Mouse (Mus musculus) stomach, embryonic 14.5 days (tissue): ENCODE data around the gene Hsd17b13. TPM values are rescaled to one million over a fixed set of nuclear protein-coding genes. Genes with fewer than 3 reads are reported as not detected.
A peak's percentile ranks its signal among the peaks of the same experiment; 100 is the strongest.

Experiments
- ATAC-seq: fragments of 200-750 bp; cut with Nextera tagmentation; 2 replicates; pipeline ENCODE4 v1.8.0; 2017; ENCODE audit warnings: low read depth, moderate TSS enrichment; ENCODE audit not compliant: insufficient number of reproducible peaks, insufficient read depth, low FRiP score
- H3K27ac ChIP-seq: fragments of 300-500 bp; sonication (generic); 2 replicates; pipeline ENCODE4 v1.5.1; 2014; ENCODE audit warnings: mild to moderate bottlenecking, low read length, moderate library complexity, mixed read lengths
- H3K27me3 ChIP-seq: fragments of 300-500 bp; sonication (generic); 2 replicates; pipeline ENCODE4 v1.6.1; 2014; ENCODE audit warnings: low read length, control low read depth, mixed read lengths; ENCODE audit not compliant: control insufficient read depth, insufficient read depth
- H3K36me3 ChIP-seq: fragments of 300-500 bp; sonication (generic); 2 replicates; pipeline ENCODE4 v1.6.1; 2014; ENCODE audit warnings: mild to moderate bottlenecking, control low read depth, low read length, moderate library complexity, mixed read lengths; ENCODE audit not compliant: control insufficient read depth, insufficient read depth
- H3K4me1 ChIP-seq: fragments of 300-500 bp; sonication (generic); 2 replicates; pipeline ENCODE4 v1.6.1; 2014; ENCODE audit warnings: low read length, control low read depth, mixed read lengths; ENCODE audit not compliant: control insufficient read depth, insufficient read depth
- H3K4me2 ChIP-seq: fragments of 300-500 bp; sonication (generic); replicated peaks from 2 replicates; pipeline ENCODE4 v1.6.1; 2014; ENCODE audit warnings: low read depth, low read length, control low read depth
- H3K4me3 ChIP-seq: fragments of 300-500 bp; sonication (generic); 2 replicates; pipeline ENCODE4 v1.5.1; 2014; ENCODE audit warnings: low read depth, low read length, control low read depth
- H3K9ac ChIP-seq: fragments of 300-500 bp; sonication (generic); replicated peaks from 2 replicates; pipeline ENCODE4 v1.6.1; 2014; ENCODE audit warnings: low read depth, mild to moderate bottlenecking, control low read depth, low read length, moderate library complexity, mixed read lengths
- H3K9me3 ChIP-seq: fragments of 300-500 bp; sonication (generic); 2 replicates; pipeline ENCODE4 v1.6.1; 2016; ENCODE audit warnings: low read depth, low read length, control low read depth; ENCODE audit not compliant: control insufficient read depth
- WGBS: fragments of 180-500 bp; shearing (Covaris S2); extraction: QIAGEN DNeasy Blood & Tissue Kit; methylation state at CpG from one replicate; pipeline ENCODE4 v1.1.7; 2014; 5-methylcytosine and 5-hydroxymethylcytosine counted together
- polyA plus RNA-seq: library from polyadenylated mRNA; unstranded; fragments of >200 nt; fragmentation: Nextera tagmentation; extraction: Ambion mirVana; gene quantifications from 2 replicates; pipeline ENCODE4 v1.2.1, GENCODE M21; 2014

The Hsd17b13 gene
- polyA plus RNA-seq, 1 experiment from 2014 or later = 0.38 TPM

GRCm38 (mm10) chr5:104010261-104010660 lies 33.1 kb upstream of the Hsd17b13 start:
- Histone ChIP-seq H3K4me3 (no peak overlapping the region), H3K27me3 (no peaks in the 10 kb centered on the region), H3K27ac (no peak overlapping the region), H3K4me1 (no peaks in the 10 kb centered on the region), H3K4me2 (no peak overlapping the region), H3K9ac (no peak overlapping the region), H3K9me3 (no peaks in the 10 kb centered on the region), H3K36me3 (peaks cover 4% of the 10 kb centered on the region; the same call in 1 of the 2 replicates)
- ATAC-seq = no peak
- WGBS = 54% methylated on average over 7 of the region's 7 CpGs

- H3K27me3 ChIP-seq = no peaks in the 10 kb centered on the region
- no peak overlapping the region for H3K4me3 ChIP-seq
- WGBS = 95% methylated on average over 3 of the region's 3 CpGs
- no peak overlapping the region for H3K9ac ChIP-seq
- H3K4me2 ChIP-seq = no peak overlapping the region
- peaks cover 4% of the 10 kb centered on the region; the same call in 1 of the 2 replicates for H3K36me3 ChIP-seq
- H3K9me3 ChIP-seq = no peaks in the 10 kb centered on the region
- ATAC-seq = no peak
- no peaks in the 10 kb centered on the region for H3K4me1 ChIP-seq
- H3K27ac ChIP-seq = no peak overlapping the region
Measured at GRCm38 (mm10) chr5:104009421-104009820, 32.2 kb upstream of the Hsd17b13 start.

- no peak overlapping the region for H3K4me2 ChIP-seq
- no peaks in the 10 kb centered on the region for H3K4me1 ChIP-seq
- peaks cover 4% of the 10 kb centered on the region; the same call in 1 of the 2 replicates for H3K36me3 ChIP-seq
- WGBS = 75% methylated on average over 5 of the region's 5 CpGs
- no peak for ATAC-seq
- no peaks in the 10 kb centered on the region for H3K9me3 ChIP-seq
- H3K27me3 ChIP-seq = no peaks in the 10 kb centered on the region
- no peak overlapping the region for H3K4me3 ChIP-seq
- no peak overlapping the region for H3K9ac ChIP-seq
- H3K27ac ChIP-seq = no peak overlapping the region
Measured at GRCm38 (mm10) chr5:104007801-104008200, 30.6 kb upstream of the Hsd17b13 start.

- Histone ChIP-seq H3K4me3 (no peak overlapping the region), H3K36me3 (peaks cover 4% of the 10 kb centered on the region; the same call in 1 of the 2 replicates), H3K27me3 (no peaks in the 10 kb centered on the region), H3K9me3 (no peaks in the 10 kb centered on the region), H3K4me2 (no peak overlapping the region), H3K9ac (no peak overlapping the region), H3K27ac (no peak overlapping the region), H3K4me1 (no peaks in the 10 kb centered on the region)
- WGBS = 64% methylated on average over 3 of the region's 3 CpGs
- ATAC-seq = no peak
Measured at GRCm38 (mm10) chr5:104006811-104007210, 29.6 kb upstream of the Hsd17b13 start.

GRCm38 (mm10) chr5:104003955-104004354 lies 26.7 kb upstream of the Hsd17b13 start:
- H3K4me3 ChIP-seq = no peak overlapping the region
- H3K27ac ChIP-seq = no peak overlapping the region
- H3K4me2 ChIP-seq = no peak overlapping the region
- no peaks in the 10 kb centered on the region for H3K4me1 ChIP-seq
- no peak overlapping the region for H3K9ac ChIP-seq
- no peaks in the 10 kb centered on the region for H3K27me3 ChIP-seq
- no peak for ATAC-seq
- H3K9me3 ChIP-seq = no peaks in the 10 kb centered on the region
- 66% methylated on average over 2 of the region's 2 CpGs for WGBS
- H3K36me3 ChIP-seq = peaks cover 4% of the 10 kb centered on the region; the same call in 1 of the 2 replicates

GRCm38 (mm10) chr5:104003256-104003931 lies 26.2 kb upstream of the Hsd17b13 start:
- peaks cover 4% of the 10 kb centered on the region; the same call in 1 of the 2 replicates for H3K36me3 ChIP-seq
- no peaks in the 10 kb centered on the region for H3K4me1 ChIP-seq
- ATAC-seq = no peak
- H3K4me3 ChIP-seq = no peak overlapping the region
- peak overlapping the region; percentile 14 for H3K4me2 ChIP-seq
- H3K9me3 ChIP-seq = no peaks in the 10 kb centered on the region
- no peaks in the 10 kb centered on the region for H3K27me3 ChIP-seq
- WGBS = 35% methylated on average over 15 of the region's 15 CpGs
- H3K9ac ChIP-seq = no peak overlapping the region
- H3K27ac ChIP-seq = no peak overlapping the region

GRCm38 (mm10) chr5:104002549-104003255 lies 25.5 kb upstream of the Hsd17b13 start:
- H3K36me3 ChIP-seq = peaks cover 4% of the 10 kb centered on the region; the same call in 1 of the 2 replicates
- no peak overlapping the region for H3K27ac ChIP-seq
- ATAC-seq = peak; percentile 79
- no peak overlapping the region for H3K9ac ChIP-seq
- H3K4me2 ChIP-seq = peak overlapping the region; percentile 14
- no peaks in the 10 kb centered on the region for H3K4me1 ChIP-seq
- H3K27me3 ChIP-seq = no peaks in the 10 kb centered on the region
- WGBS = 28% methylated on average over 18 of the region's 18 CpGs
- H3K4me3 ChIP-seq = no peak overlapping the region
- H3K9me3 ChIP-seq = no peaks in the 10 kb centered on the region

- Histone ChIP-seq H3K4me1 (no peaks in the 10 kb centered on the region), H3K27ac (no peak overlapping the region), H3K9ac (no peak overlapping the region), H3K27me3 (no peaks in the 10 kb centered on the region), H3K4me3 (no peak overlapping the region), H3K36me3 (no peaks in the 10 kb centered on the region), H3K4me2 (no peak overlapping the region), H3K9me3 (no peaks in the 10 kb centered on the region)
- 8% methylated on average over 5 of the region's 5 CpGs for WGBS
- peak; percentile 49; the same call in 1 of the 2 replicates for ATAC-seq
Measured at GRCm38 (mm10) chr5:103999738-104000137, 22.5 kb upstream of the Hsd17b13 start.
